Mouse (Mus musculus) stomach, postnatal 0 days (tissue): Measurements from ENCODE around the gene Wdr82. TPM values are rescaled to one million over a fixed set of nuclear protein-coding genes. Genes with fewer than 3 reads are reported as not detected.
A peak's percentile ranks its signal among the peaks of the same experiment; 100 is the strongest.

ENCODE experiments used
- ATAC-seq: fragments of 200-750 bp; cut with Nextera tagmentation; 2 replicates; pipeline ENCODE4 v1.8.0; 2017; ENCODE audit not compliant: low FRiP score, low TSS enrichment
- DNase-seq: peaks from one replicate; pipeline ENCODE4 v3.0.0-alpha.2; 2016; ENCODE audit warnings: low spot score
- H3K27ac ChIP-seq: fragments of 300-500 bp; sonication (generic); replicated peaks from 2 replicates; pipeline ENCODE4 v1.5.1; 2014; ENCODE audit warnings: mild to moderate bottlenecking, control low read depth
- H3K27me3 ChIP-seq: fragments of 300-500 bp; sonication (generic); 2 replicates; pipeline ENCODE4 v1.6.1; 2014; ENCODE audit warnings: low read length; ENCODE audit not compliant: control insufficient read depth, insufficient read depth
- H3K36me3 ChIP-seq: fragments of 300-500 bp; sonication (generic); 2 replicates; pipeline ENCODE4 v1.6.1; 2014; ENCODE audit warnings: low read length, mixed read lengths; ENCODE audit not compliant: control insufficient read depth, insufficient read depth
- H3K4me1 ChIP-seq: fragments of 300-500 bp; sonication (generic); replicated peaks from 2 replicates; pipeline ENCODE4 v1.6.1; 2014; ENCODE audit warnings: antibody characterized with exemption; ENCODE audit not compliant: control insufficient read depth, insufficient read depth
- H3K4me2 ChIP-seq: fragments of 300-500 bp; sonication (generic); replicated peaks from 2 replicates; pipeline ENCODE4 v1.6.1; 2014; ENCODE audit warnings: low read depth, mild to moderate bottlenecking, control low read depth, moderate library complexity
- H3K4me3 ChIP-seq: fragments of 300-500 bp; sonication (generic); 2 replicates; pipeline ENCODE4 v1.5.1; 2014; ENCODE audit warnings: low read depth, low read length, control low read depth
- H3K9ac ChIP-seq: fragments of 300-500 bp; sonication (generic); 2 replicates; pipeline ENCODE4 v1.6.1; 2014; ENCODE audit warnings: mild to moderate bottlenecking, low read length, control low read depth, mixed read lengths
- H3K9me3 ChIP-seq: fragments of 300-500 bp; sonication (generic); 2 replicates; pipeline ENCODE4 v1.6.1; 2016; ENCODE audit warnings: low read length; ENCODE audit not compliant: control insufficient read depth
- CTCF ChIP-seq: IDR thresholded peaks from 2 replicates; pipeline ENCODE4 v1.5.1; 2016; ENCODE audit warnings: antibody characterized with exemption, low read depth, mild to moderate bottlenecking, moderate library complexity
- EP300 ChIP-seq: optimal IDR thresholded peaks from 2 replicates; pipeline ENCODE3; 2016; ENCODE audit warnings: antibody characterized with exemption
- WGBS: fragments of 180-500 bp; shearing (Covaris S2); extraction: QIAGEN DNeasy Blood & Tissue Kit; methylation state at CpG from one replicate; pipeline ENCODE4 v1.1.7; 2014; 5-methylcytosine and 5-hydroxymethylcytosine counted together
- polyA plus RNA-seq: library from polyadenylated mRNA; unstranded; fragments of >200 nt; fragmentation: Nextera tagmentation; extraction: Ambion mirVana; gene quantifications from 2 replicates; pipeline ENCODE4 v1.2.1, GENCODE M21; 2015

Wdr82 gene
- polyA plus RNA-seq, 1 experiment from 2014 or later = 10.3 TPM

GRCm38 (mm10) chr9:106209954-106210353, 39.2 kb downstream of the Wdr82 start:
- DNase-seq = no peak
- Histone ChIP-seq H3K4me3 (no peak overlapping the region), H3K9me3 (no peaks in the 10 kb centered on the region), H3K4me2 (no peak overlapping the region), H3K27ac (no peak overlapping the region), H3K27me3 (no peaks in the 10 kb centered on the region), H3K9ac (no peak overlapping the region), H3K36me3 (peaks cover 14% of the 10 kb centered on the region), H3K4me1 (no peaks in the 10 kb centered on the region)
- WGBS = 82% methylated on average over 4 of the region's 4 CpGs
- TF ChIP-seq EP300 (no peak), CTCF (no peak)
- no peak for ATAC-seq

- Histone ChIP-seq H3K27ac (peak overlapping the region; percentile 82), H3K36me3 (peaks cover 16% of the 10 kb centered on the region), H3K4me1 (no peaks in the 10 kb centered on the region), H3K27me3 (no peaks in the 10 kb centered on the region), H3K4me3 (0 out of 2 replicates have a peak overlapping the region, but pooled peaks have one; percentile 31), H3K4me2 (peak overlapping the region; percentile 64), H3K9ac (peak overlapping the region; percentile 63; the same call in 1 of the 2 replicates), H3K9me3 (no peaks in the 10 kb centered on the region)
- WGBS = 54% methylated on average over 9 of the region's 9 CpGs
- peak; percentile 22; the same call in 1 of the 2 replicates for ATAC-seq
- peak; percentile 37 for DNase-seq
- TF ChIP-seq CTCF (no peak), EP300 (no peak)
Observed at GRCm38 (mm10) chr9:106210853-106211609, 40.3 kb downstream of the Wdr82 start.

- TF ChIP-seq CTCF = peak; percentile 100
- no peak for TF ChIP-seq EP300
- 22% methylated on average over 37 of the region's 37 CpGs for WGBS
- H3K36me3 ChIP-seq = peaks cover 16% of the 10 kb centered on the region
- peak overlapping the region; percentile 31 for H3K4me3 ChIP-seq
- peak; percentile 86 for ATAC-seq
- H3K4me1 ChIP-seq = no peaks in the 10 kb centered on the region
- peak overlapping the region; percentile 82 for H3K27ac ChIP-seq
- H3K9me3 ChIP-seq = no peaks in the 10 kb centered on the region
- peak overlapping the region; percentile 64 for H3K4me2 ChIP-seq
- DNase-seq = peak; percentile 91
- no peaks in the 10 kb centered on the region for H3K27me3 ChIP-seq
- H3K9ac ChIP-seq = peak overlapping the region; percentile 63
Observed at GRCm38 (mm10) chr9:106211680-106212593, 41.2 kb downstream of the Wdr82 start.

- no peaks in the 10 kb centered on the region for H3K4me1 ChIP-seq
- H3K27ac ChIP-seq = no peak overlapping the region
- H3K27me3 ChIP-seq = no peaks in the 10 kb centered on the region
- H3K4me2 ChIP-seq = no peak overlapping the region
- no peaks in the 10 kb centered on the region for H3K9me3 ChIP-seq
- peaks cover 16% of the 10 kb centered on the region for H3K36me3 ChIP-seq
- ATAC-seq (no peak; the same call in 1 of the 2 replicates), DNase-seq (no peak)
- TF ChIP-seq EP300 (no peak), CTCF (no peak)
- no peak overlapping the region for H3K4me3 ChIP-seq
- H3K9ac ChIP-seq = no peak overlapping the region
- WGBS = 56% methylated on average over 12 of the region's 12 CpGs
Observed at GRCm38 (mm10) chr9:106212594-106212981, 41.9 kb downstream of the Wdr82 start.

- ATAC-seq (no peak), DNase-seq (no peak)
- TF ChIP-seq EP300 = no peak
- peak; percentile 62 for TF ChIP-seq CTCF
- no peak overlapping the region for H3K4me3 ChIP-seq
- H3K4me2 ChIP-seq = no peak overlapping the region
- no peaks in the 10 kb centered on the region for H3K9me3 ChIP-seq
- H3K27me3 ChIP-seq = no peaks in the 10 kb centered on the region
- H3K4me1 ChIP-seq = no peaks in the 10 kb centered on the region
- H3K9ac ChIP-seq = no peak overlapping the region
- 82% methylated on average over 6 of the region's 6 CpGs for WGBS
- no peak overlapping the region for H3K27ac ChIP-seq
- H3K36me3 ChIP-seq = peaks cover 16% of the 10 kb centered on the region
Observed at GRCm38 (mm10) chr9:106215341-106216125, 44.8 kb downstream of the Wdr82 start.
